Mouse (Mus musculus): ENCODE data around the gene Rab11b. TPM values are rescaled to one million over a fixed set of nuclear protein-coding genes. Genes with fewer than 3 reads are reported as not detected.
A peak's percentile ranks its signal among the peaks of the same experiment; 100 is the strongest.
"Not testable (repeated sequence)": the region's sequence is repeated elsewhere in the genome, so short reads cannot be mapped to it uniquely, and the experiment has no call there.

Gene Rab11b
- polyA plus RNA-seq, 1 experiment from 2014 or later = 277 TPM

GRCm38 (mm10) chr17:33744686-33745384 is 15.5 kb downstream of the Rab11b start:
- no peaks in the 10 kb centered on the region for H3K9me3 ChIP-seq (ENCODE audit: control insufficient read depth, low read length)
- H3K36me3 ChIP-seq (ENCODE audit: control insufficient read depth, insufficient read depth, low read length) = peaks cover 15% of the 10 kb centered on the region
- no peak for ATAC-seq (ENCODE audit: insufficient number of reproducible peaks, low FRiP score, low TSS enrichment, low read depth)
- no peaks in the 10 kb centered on the region for H3K4me1 ChIP-seq (ENCODE audit: control insufficient read depth, insufficient read depth, low read length)
- H3K27me3 ChIP-seq (ENCODE audit: control insufficient read depth, insufficient read depth, low read length) = no peaks in the 10 kb centered on the region
- no peak overlapping the region for H3K4me2 ChIP-seq (ENCODE audit: low read depth, severe bottlenecking)
- H3K4me3 ChIP-seq (ENCODE audit: low read depth, low read length) = no peak overlapping the region
- H3K9ac ChIP-seq (ENCODE audit: low read length) = no peak overlapping the region
- no peak for DNase-seq (ENCODE audit: low spot score)
- H3K27ac ChIP-seq (replicated peaks; ENCODE audit: low read depth, low read length) = no peak overlapping the region
- WGBS = 91% methylated on average over 5 of the region's 5 CpGs

- ATAC-seq (ENCODE audit: insufficient number of reproducible peaks, low FRiP score, low TSS enrichment, low read depth) (no peak), DNase-seq (ENCODE audit: low spot score) (no peak)
- H3K9ac ChIP-seq (ENCODE audit: low read length) = no peak overlapping the region
- H3K36me3 ChIP-seq (ENCODE audit: control insufficient read depth, insufficient read depth, low read length) = peaks cover 5% of the 10 kb centered on the region
- H3K9me3 ChIP-seq (ENCODE audit: control insufficient read depth, low read length) = no peaks in the 10 kb centered on the region
- H3K4me1 ChIP-seq (ENCODE audit: control insufficient read depth, insufficient read depth, low read length) = no peaks in the 10 kb centered on the region
- no peaks in the 10 kb centered on the region for H3K27me3 ChIP-seq (ENCODE audit: control insufficient read depth, insufficient read depth, low read length)
- 87% methylated on average over 1 of the region's 1 CpGs for WGBS
- no peak overlapping the region for H3K4me3 ChIP-seq (ENCODE audit: low read depth, low read length)
- no peak overlapping the region for H3K27ac ChIP-seq (replicated peaks; ENCODE audit: low read depth, low read length)
- H3K4me2 ChIP-seq (ENCODE audit: low read depth, severe bottlenecking) = no peak overlapping the region
These were observed 17.9 kb downstream of the Rab11b start for GRCm38 (mm10) chr17:33742420-33742819.

GRCm38 (mm10) chr17:33733526-33733925 is 26.8 kb downstream of the Rab11b start:
- not testable (repeated sequence) for H3K27me3 ChIP-seq (ENCODE audit: control insufficient read depth, insufficient read depth, low read length); ATAC-seq (ENCODE audit: insufficient number of reproducible peaks, low FRiP score, low TSS enrichment, low read depth); H3K9ac ChIP-seq (ENCODE audit: low read length); H3K36me3 ChIP-seq (ENCODE audit: control insufficient read depth, insufficient read depth, low read length); DNase-seq (ENCODE audit: low spot score); H3K9me3 ChIP-seq (ENCODE audit: control insufficient read depth, low read length); H3K4me3 ChIP-seq (ENCODE audit: low read depth, low read length); H3K4me1 ChIP-seq (ENCODE audit: control insufficient read depth, insufficient read depth, low read length); H3K4me2 ChIP-seq (ENCODE audit: low read depth, severe bottlenecking); H3K27ac ChIP-seq (replicated peaks; ENCODE audit: low read depth, low read length)
- WGBS = 82% methylated on average over 10 of the region's 10 CpGs

- WGBS = 74% methylated on average over 9 of the region's 9 CpGs
- H3K27me3 ChIP-seq (ENCODE audit: control insufficient read depth, insufficient read depth, low read length); H3K27ac ChIP-seq (replicated peaks; ENCODE audit: low read depth, low read length); H3K36me3 ChIP-seq (ENCODE audit: control insufficient read depth, insufficient read depth, low read length); H3K4me3 ChIP-seq (ENCODE audit: low read depth, low read length); H3K9ac ChIP-seq (ENCODE audit: low read length); ATAC-seq (ENCODE audit: insufficient number of reproducible peaks, low FRiP score, low TSS enrichment, low read depth); H3K4me1 ChIP-seq (ENCODE audit: control insufficient read depth, insufficient read depth, low read length); DNase-seq (ENCODE audit: low spot score); H3K9me3 ChIP-seq (ENCODE audit: control insufficient read depth, low read length); H3K4me2 ChIP-seq (ENCODE audit: low read depth, severe bottlenecking): not testable (repeated sequence)
These were observed 27.7 kb downstream of the Rab11b start for GRCm38 (mm10) chr17:33732556-33733083.

- no peak for ATAC-seq (ENCODE audit: insufficient number of reproducible peaks, low FRiP score, low TSS enrichment, low read depth)
- H3K4me1 ChIP-seq (ENCODE audit: control insufficient read depth, insufficient read depth, low read length) = no peaks in the 10 kb centered on the region
- H3K4me2 ChIP-seq (ENCODE audit: low read depth, severe bottlenecking) = no peak overlapping the region
- H3K36me3 ChIP-seq (ENCODE audit: control insufficient read depth, insufficient read depth, low read length) = no peaks in the 10 kb centered on the region
- no peaks in the 10 kb centered on the region for H3K9me3 ChIP-seq (ENCODE audit: control insufficient read depth, low read length)
- H3K9ac ChIP-seq (ENCODE audit: low read length) = no peak overlapping the region
- no peaks in the 10 kb centered on the region for H3K27me3 ChIP-seq (ENCODE audit: control insufficient read depth, insufficient read depth, low read length)
- H3K27ac ChIP-seq (replicated peaks; ENCODE audit: low read depth, low read length) = no peak overlapping the region
- no peak for DNase-seq (ENCODE audit: low spot score)
- WGBS = 73% methylated on average over 2 of the region's 2 CpGs
- no peak overlapping the region for H3K4me3 ChIP-seq (ENCODE audit: low read depth, low read length)
These were observed 31.1 kb downstream of the Rab11b start for GRCm38 (mm10) chr17:33729215-33729614.

GRCm38 (mm10) chr17:33728396-33728795 is 31.9 kb downstream of the Rab11b start:
- WGBS = 70% methylated on average over 2 of the region's 2 CpGs
- Histone ChIP-seq H3K4me2 (ENCODE audit: low read depth, severe bottlenecking) (no peak overlapping the region), H3K9me3 (ENCODE audit: control insufficient read depth, low read length) (no peaks in the 10 kb centered on the region), H3K27ac (replicated peaks; ENCODE audit: low read depth, low read length) (no peak overlapping the region), H3K27me3 (ENCODE audit: control insufficient read depth, insufficient read depth, low read length) (no peaks in the 10 kb centered on the region), H3K4me3 (ENCODE audit: low read depth, low read length) (no peak overlapping the region), H3K4me1 (ENCODE audit: control insufficient read depth, insufficient read depth, low read length) (no peaks in the 10 kb centered on the region), H3K9ac (ENCODE audit: low read length) (no peak overlapping the region), H3K36me3 (ENCODE audit: control insufficient read depth, insufficient read depth, low read length) (no peaks in the 10 kb centered on the region)
- DNase-seq (ENCODE audit: low spot score) (no peak), ATAC-seq (ENCODE audit: insufficient number of reproducible peaks, low FRiP score, low TSS enrichment, low read depth) (no peak)

- H3K9me3 ChIP-seq (ENCODE audit: control insufficient read depth, low read length) = no peaks in the 10 kb centered on the region
- ATAC-seq (ENCODE audit: insufficient number of reproducible peaks, low FRiP score, low TSS enrichment, low read depth) = no peak
- H3K4me1 ChIP-seq (ENCODE audit: control insufficient read depth, insufficient read depth, low read length) = peaks cover 4% of the 10 kb centered on the region; the same call in 1 of the 2 replicates
- H3K27ac ChIP-seq (replicated peaks; ENCODE audit: low read depth, low read length) = no peak overlapping the region
- no peak overlapping the region for H3K4me3 ChIP-seq (ENCODE audit: low read depth, low read length)
- no peaks in the 10 kb centered on the region for H3K27me3 ChIP-seq (ENCODE audit: control insufficient read depth, insufficient read depth, low read length)
- H3K4me2 ChIP-seq (ENCODE audit: low read depth, severe bottlenecking) = no peak overlapping the region
- WGBS = 93% methylated on average over 7 of the region's 7 CpGs
- H3K9ac ChIP-seq (ENCODE audit: low read length) = no peak overlapping the region
- no peaks in the 10 kb centered on the region for H3K36me3 ChIP-seq (ENCODE audit: control insufficient read depth, insufficient read depth, low read length)
- no peak for DNase-seq (ENCODE audit: low spot score)
These were observed 40.5 kb downstream of the Rab11b start for GRCm38 (mm10) chr17:33719736-33720378.

GRCm38 (mm10) chr17:33718944-33719725 is 41.2 kb downstream of the Rab11b start:
- no peaks in the 10 kb centered on the region for H3K36me3 ChIP-seq (ENCODE audit: control insufficient read depth, insufficient read depth, low read length)
- peaks cover 4% of the 10 kb centered on the region; the same call in 1 of the 2 replicates for H3K4me1 ChIP-seq (ENCODE audit: control insufficient read depth, insufficient read depth, low read length)
- ATAC-seq (ENCODE audit: insufficient number of reproducible peaks, low FRiP score, low TSS enrichment, low read depth) = peak; percentile 48; the same call in 1 of the 2 replicates
- no peaks in the 10 kb centered on the region for H3K9me3 ChIP-seq (ENCODE audit: control insufficient read depth, low read length)
- WGBS = 49% methylated on average over 10 of the region's 10 CpGs
- peak overlapping the region; percentile 71; the same call in 1 of the 2 replicates for H3K4me2 ChIP-seq (ENCODE audit: low read depth, severe bottlenecking)
- no peak for DNase-seq (ENCODE audit: low spot score)
- H3K27me3 ChIP-seq (ENCODE audit: control insufficient read depth, insufficient read depth, low read length) = no peaks in the 10 kb centered on the region
- H3K9ac ChIP-seq (ENCODE audit: low read length) = no peak overlapping the region
- H3K4me3 ChIP-seq (ENCODE audit: low read depth, low read length) = peak overlapping the region; percentile 77
- no peak overlapping the region for H3K27ac ChIP-seq (replicated peaks; ENCODE audit: low read depth, low read length)
